Mouse (Mus musculus) inflammation-experienced regulatory T-cells, adult 6 months (primary cell): ENCODE results near the gene Gak. TPM values are rescaled to one million over a fixed set of nuclear protein-coding genes. Genes with fewer than 3 reads are reported as not detected.
A peak's percentile ranks its signal among the peaks of the same experiment; 100 is the strongest.

Experiments used
- ATAC-seq: one replicate; pipeline ENCODE4 v1.8.0; 2017
- polyA plus RNA-seq, 3 experiments: library from polyadenylated mRNA; unstranded; fragments of 100-300 nt; shearing (Covaris generic); gene quantifications; one replicate each; pipeline ENCODE4 v1.2.1; 2017

Gene Gak
- 10 to 100 TPM; 59.8 to 74.7 (median 70.1) TPM for polyA plus RNA-seq

GRCm38 (mm10) chr5:108629634-108630483 lies at the start of gene Gak, which contains the start of gene Tmem175:
Gene Gak, minus strand, starts transcription at chr5:108629755.
Gene Tmem175, plus strand, starts transcription at chr5:108629770.
- ATAC-seq: peak; percentile 96

GRCm38 (mm10) chr5:108678296-108678854 lies 48.8 kb upstream of the Gak start:
- no peak for ATAC-seq

GRCm38 (mm10) chr5:108677605-108678295 lies 48.2 kb upstream of the Gak start:
- ATAC-seq: no peak

- ATAC-seq: no peak
Observed at GRCm38 (mm10) chr5:108676772-108677498, 47.4 kb upstream of the Gak start.

- no peak for ATAC-seq
Observed at GRCm38 (mm10) chr5:108675251-108675816, 45.8 kb upstream of the Gak start, which contains the start of gene Slc26a1. Gene Slc26a1, minus strand, starts transcription at chr5:108675569.

- no peak for ATAC-seq
Observed at GRCm38 (mm10) chr5:108674624-108675023, 45.1 kb upstream of the Gak start.

GRCm38 (mm10) chr5:108671757-108672156 lies 42.2 kb upstream of the Gak start:
- ATAC-seq: no peak

GRCm38 (mm10) chr5:108670785-108671184 lies 41.2 kb upstream of the Gak start:
- ATAC-seq: no peak

- no peak for ATAC-seq
Observed at GRCm38 (mm10) chr5:108669986-108670385, 40.4 kb upstream of the Gak start.

GRCm38 (mm10) chr5:108668977-108669936 lies 39.7 kb upstream of the Gak start, which contains the start of gene Dgkq:
Gene Dgkq, minus strand, starts transcription at chr5:108669672.
- peak; percentile 85 for ATAC-seq

- peak; percentile 5 for ATAC-seq
Observed at GRCm38 (mm10) chr5:108668387-108668932, 38.9 kb upstream of the Gak start.

- ATAC-seq: no peak
Observed at GRCm38 (mm10) chr5:108667370-108667769, 37.8 kb upstream of the Gak start.

- no peak for ATAC-seq
Observed at GRCm38 (mm10) chr5:108665066-108665465, 35.5 kb upstream of the Gak start.

- no peak for ATAC-seq
Observed at GRCm38 (mm10) chr5:108662772-108663171, 33.2 kb upstream of the Gak start.

- peak; percentile 96 for ATAC-seq
Observed at GRCm38 (mm10) chr5:108660632-108661268, 31.2 kb upstream of the Gak start.

GRCm38 (mm10) chr5:108659698-108660631 lies 30.4 kb upstream of the Gak start, which contains the start of gene Idua:
Gene Idua, plus strand, starts transcription at chr5:108660331.
- ATAC-seq: peak; percentile 28

- no peak for ATAC-seq
Observed at GRCm38 (mm10) chr5:108658611-108659010, 29.1 kb upstream of the Gak start.

- ATAC-seq: no peak
Observed at GRCm38 (mm10) chr5:108657406-108657805, 27.9 kb upstream of the Gak start.
